Mouse (Mus musculus) lung, adult 2 months (tissue): ENCODE measurements around the gene Ifi204. TPM values are rescaled to one million over a fixed set of nuclear protein-coding genes. Genes with fewer than 3 reads are reported as not detected.
"Not testable (repeated sequence)": the region's sequence is repeated elsewhere in the genome, so short reads cannot be mapped to it uniquely, and the experiment has no call there.

Source experiments
- DNase-seq: peaks from one replicate; pipeline ENCODE4 v3.0.0; 2022
- H3K4me1 ChIP-seq: fragments of 200-500 bp; 2 replicates; pipeline ENCODE4 v1.6.1; 2011; ENCODE audit warnings: low read length; ENCODE audit not compliant: control insufficient read depth, insufficient read depth
- H3K4me3 ChIP-seq: fragments of 200-500 bp; replicated peaks from 2 replicates; pipeline ENCODE3; 2011; ENCODE audit warnings: low read depth, mild to moderate bottlenecking, control low read depth, low read length; ENCODE audit errors: extremely low read depth
- CTCF ChIP-seq: fragments of 200-500 bp; IDR thresholded peaks from 2 replicates; pipeline ENCODE4 v1.5.1; 2011; ENCODE audit warnings: mild to moderate bottlenecking, low read length, control low read depth; ENCODE audit not compliant: insufficient read depth
- POLR2A ChIP-seq: fragments of 200-500 bp; IDR thresholded peaks from 2 replicates; pipeline ENCODE4 v1.6.1; 2011; ENCODE audit warnings: low read depth, mild to moderate bottlenecking, control low read depth, low read length, borderline replicate concordance; ENCODE audit errors: extremely low read depth
- WGBS: fragments of 180-500 bp; shearing (Covaris S2); methylation state at CpG from one replicate; pipeline ENCODE4 v1.1.7; 2018; 5-methylcytosine and 5-hydroxymethylcytosine counted together
- polyA plus RNA-seq: library from polyadenylated mRNA; depleted of rRNA; stranded (reverse); fragments of >200 nt; gene quantifications from 2 replicates; pipeline ENCODE4 v1.2.3, GENCODE M21; 2012; rRNA removed

The Ifi204 gene
- polyA plus RNA-seq: 0.54 and 0.83 TPM in 2 replicates

DNA sequence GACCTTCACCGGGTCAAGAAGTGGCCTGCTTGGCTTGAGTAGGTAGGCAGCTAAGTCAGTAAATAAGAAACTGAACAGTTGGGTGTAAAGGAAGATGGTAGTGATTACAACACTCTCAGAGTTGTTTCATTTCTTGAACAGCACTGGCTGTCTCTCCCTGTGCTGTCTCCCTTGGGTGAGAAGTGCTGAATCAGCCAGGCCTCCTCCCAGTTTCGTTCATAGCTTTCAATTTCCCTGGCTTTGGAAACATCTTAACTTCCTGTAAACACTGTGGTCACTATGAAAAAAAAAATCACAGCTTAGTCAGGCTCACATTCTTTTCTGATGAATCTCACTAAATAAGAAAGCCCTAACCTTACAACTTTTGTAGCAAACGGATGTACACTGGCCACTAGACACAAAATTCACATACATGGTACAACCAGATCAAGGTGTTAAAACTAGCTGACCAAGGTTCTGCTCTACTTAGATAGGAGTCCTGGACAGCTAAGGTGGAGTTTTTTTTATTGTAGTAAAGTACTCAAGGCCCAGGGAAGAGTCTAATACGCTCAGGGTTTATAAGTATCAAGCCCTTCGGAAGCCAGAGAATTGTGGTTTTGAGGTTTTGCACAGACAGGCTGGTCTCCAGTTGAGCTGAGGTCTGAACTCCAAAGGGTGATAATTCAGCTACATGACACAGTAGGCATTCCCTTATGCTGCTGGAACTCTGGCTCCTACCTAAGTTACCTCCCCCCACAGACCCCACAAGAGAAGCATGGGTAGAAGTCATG, at the start of gene Ifi204:
Ifi204 (minus strand) TSS at position 96 of the 770 bp plus-strand sequence.
- 56% methylated on average over 5 of the region's 5 CpGs for WGBS
- not testable (repeated sequence) for DNase-seq, H3K4me3 ChIP-seq, H3K4me1 ChIP-seq

DNA sequence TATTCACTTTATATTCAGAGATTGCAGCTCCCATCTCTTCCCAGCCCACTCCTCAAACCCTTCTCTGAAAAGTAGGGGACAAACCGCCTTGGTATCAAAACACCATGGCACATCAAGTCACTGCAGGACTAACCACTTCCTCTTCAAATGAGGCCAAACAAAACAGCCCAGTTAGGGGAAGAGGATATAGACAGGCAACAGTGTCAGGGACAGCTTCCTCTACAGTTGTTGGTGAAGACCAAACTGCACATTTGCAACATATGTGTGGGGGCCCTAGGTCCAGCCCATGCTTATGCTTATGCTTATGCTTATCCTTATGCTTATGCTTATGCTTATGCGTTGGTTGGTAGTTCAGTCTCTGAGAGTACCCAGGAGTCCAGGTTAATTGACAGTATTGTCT, 42.6 kb upstream of the Ifi204 start:
- DNase-seq, H3K4me3 ChIP-seq: not testable (repeated sequence)
- 57% methylated on average over 2 of the region's 2 CpGs for WGBS

DNA sequence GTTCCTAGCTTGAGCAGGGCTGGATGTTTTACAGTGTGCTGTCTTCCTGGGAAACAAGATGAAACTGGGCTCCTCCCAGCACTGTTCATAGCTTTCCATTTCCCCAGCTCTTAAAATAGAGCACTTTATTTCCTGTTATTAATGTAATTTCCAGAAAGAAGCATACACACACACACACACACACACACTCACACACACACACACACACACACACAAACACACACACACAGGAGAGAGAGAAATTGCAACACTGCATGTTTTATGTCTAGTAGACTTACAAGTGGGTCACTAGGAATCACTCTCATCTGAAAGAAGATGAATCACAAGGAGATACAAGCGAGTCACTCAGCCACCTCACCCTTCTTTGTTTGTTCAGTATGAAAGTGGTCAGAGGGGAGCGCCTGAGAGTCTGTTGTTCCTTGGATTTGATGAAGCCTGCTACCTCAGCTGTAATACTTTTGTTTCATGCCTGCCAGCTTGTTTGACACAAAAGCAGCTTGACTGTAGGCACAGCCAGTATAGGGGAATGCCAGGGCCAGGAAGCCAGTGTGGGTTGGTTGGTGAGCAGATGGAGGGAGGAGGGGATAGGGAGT, 36.0 kb upstream of the Ifi204 start:
- not testable (repeated sequence) for DNase-seq, H3K4me3 ChIP-seq, H3K4me1 ChIP-seq
- WGBS: 43% methylated on average over 2 of the region's 2 CpGs

More for the DNA sequence above, 42.6 kb upstream of the Ifi204 start:
- not testable (repeated sequence) for H3K4me1 ChIP-seq

DNA sequence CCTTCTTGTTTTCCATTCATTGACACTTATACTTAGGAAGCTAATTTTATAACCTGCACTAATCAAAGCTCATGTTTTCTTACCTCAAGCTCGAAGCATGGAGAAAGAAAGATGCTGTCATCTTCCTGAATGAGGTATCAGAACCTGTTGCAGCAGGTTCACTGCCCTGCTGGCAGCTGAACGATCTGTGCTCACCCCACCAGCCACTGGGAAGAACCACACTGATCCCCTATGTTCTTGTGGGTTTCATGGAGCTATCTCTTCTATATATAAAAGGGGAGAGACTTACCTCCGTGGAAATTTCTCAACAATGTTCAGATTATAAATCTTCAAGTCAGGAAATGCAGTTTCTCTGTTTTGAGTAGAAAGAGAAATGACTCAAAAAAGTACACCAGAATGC, 35.5 kb upstream of the Ifi204 start:
- WGBS: 26% methylated on average over 3 of the region's 3 CpGs
- not testable (repeated sequence) for H3K4me3 ChIP-seq, H3K4me1 ChIP-seq, DNase-seq

DNA sequence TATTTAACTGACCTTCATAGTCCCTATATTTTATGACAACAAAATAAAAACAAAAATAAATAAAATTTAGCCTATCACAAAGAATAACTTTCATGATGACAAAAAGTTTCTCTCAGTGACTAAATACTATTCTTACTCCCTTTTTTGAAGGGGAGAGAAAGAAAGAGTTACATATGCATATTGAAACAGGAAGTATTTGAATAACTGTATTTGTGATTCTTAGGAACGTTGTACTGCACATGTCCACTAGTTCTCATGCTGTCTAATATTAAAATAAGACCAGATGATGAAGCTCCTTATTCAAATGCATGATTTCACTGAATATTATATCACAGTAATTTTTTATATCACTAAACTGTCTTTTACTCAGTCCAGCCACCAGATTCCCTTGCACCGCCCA, 35.0 kb upstream of the Ifi204 start:
- H3K4me3 ChIP-seq, DNase-seq: not testable (repeated sequence)
- WGBS: 55% methylated on average over 2 of the region's 2 CpGs

DNA sequence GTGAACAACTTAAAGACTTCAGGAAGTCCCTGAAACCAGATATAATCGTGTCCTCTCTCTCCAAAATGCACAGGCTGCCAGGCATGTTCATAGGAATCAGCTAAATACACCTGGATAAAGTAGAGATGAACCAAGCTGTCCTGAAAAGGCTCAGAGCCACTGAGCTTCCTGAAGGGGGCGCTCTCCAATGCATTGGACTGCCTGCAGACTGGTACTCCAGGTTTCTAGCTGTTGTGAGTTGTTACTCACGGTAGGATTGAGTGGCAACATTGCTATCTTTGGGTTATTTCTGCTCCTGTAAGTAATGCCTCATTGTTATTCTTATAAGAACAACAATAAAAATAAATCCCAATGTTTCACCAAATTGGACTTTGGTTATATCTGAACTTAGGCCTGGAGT, 6.7 kb upstream of the Ifi204 start:
- not testable (repeated sequence) for H3K4me1 ChIP-seq, H3K4me3 ChIP-seq, DNase-seq
- 47% methylated on average over 3 of the region's 3 CpGs for WGBS

More for the DNA sequence above, 35.0 kb upstream of the Ifi204 start:
- not testable (repeated sequence) for H3K4me1 ChIP-seq

DNA sequence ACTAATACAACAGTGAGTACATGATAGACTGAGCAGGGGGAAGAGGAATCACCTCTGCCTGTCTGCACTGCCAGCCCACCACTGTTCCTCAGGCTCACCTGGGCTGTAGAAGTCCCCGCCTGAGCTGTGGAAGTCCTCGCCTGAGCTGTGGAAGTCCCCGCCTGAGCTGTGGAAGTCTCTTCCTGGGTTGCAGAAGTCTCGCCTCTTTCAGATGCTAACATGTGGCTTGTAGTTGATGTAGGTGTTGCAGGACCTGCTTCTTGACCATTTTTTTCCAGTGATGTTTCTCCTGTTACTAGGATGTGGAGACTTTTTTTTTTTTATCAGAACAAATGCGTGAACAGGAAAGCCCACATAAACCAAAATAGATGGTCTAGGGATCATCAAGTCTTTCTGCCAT, 6.7 kb downstream of the Ifi204 start:
- not testable (repeated sequence) for DNase-seq, H3K4me1 ChIP-seq, H3K4me3 ChIP-seq
- 89% methylated on average over 5 of the region's 5 CpGs for WGBS

DNA sequence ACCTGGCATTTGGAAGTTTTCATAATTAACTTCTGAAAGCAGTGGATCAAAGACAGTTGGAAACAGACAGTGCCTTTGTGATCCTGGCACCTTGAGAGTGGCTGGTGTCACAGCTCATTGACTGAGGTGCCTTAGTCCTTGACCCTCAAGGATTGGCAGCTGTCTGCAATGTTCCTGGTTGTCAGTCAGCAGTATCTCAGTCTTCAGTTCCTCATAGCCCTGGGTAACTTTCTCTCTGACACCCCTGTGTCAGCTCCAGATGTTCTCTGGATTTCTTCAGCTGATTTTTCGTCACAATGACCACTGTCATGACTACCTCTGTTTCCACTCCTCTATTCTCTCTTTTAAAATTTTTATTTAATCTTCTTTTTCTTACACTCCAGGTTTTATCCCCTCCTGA, 24.5 kb downstream of the Ifi204 start:
- no peak overlapping the region for H3K4me3 ChIP-seq
- no peak for DNase-seq
- no peaks in the 10 kb centered on the region for H3K4me1 ChIP-seq
- TF ChIP-seq POLR2A (no peak), CTCF (no peak)
- 69% methylated on average over 1 of the region's 1 CpGs for WGBS

DNA sequence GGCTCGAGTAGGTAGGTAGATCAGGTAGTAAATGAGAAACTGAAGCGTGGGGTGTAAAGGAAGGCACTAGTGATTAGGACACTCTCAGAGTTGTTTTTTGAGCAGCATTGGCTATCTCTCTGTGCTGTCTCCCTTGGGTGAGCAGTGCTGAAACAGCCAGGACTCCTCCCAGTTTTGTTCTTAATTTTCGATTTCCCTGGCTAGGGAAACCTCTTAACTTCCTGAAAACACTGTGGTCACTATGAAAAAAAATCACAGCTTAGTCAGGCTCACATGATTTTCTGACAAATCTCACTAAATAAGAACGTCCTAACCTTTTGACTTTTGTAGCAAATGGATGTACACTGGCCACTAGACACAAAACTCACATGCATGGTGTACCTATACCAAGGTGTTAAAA, 25.1 kb downstream of the Ifi204 start, which contains the start of gene Ifi207:
Ifi207 (minus strand) TSS at position 92 of the 400 bp plus-strand sequence.
- Histone ChIP-seq H3K4me3 (peak within 1 kb of the TSS; percentile 38), H3K4me1 (no peaks in the 10 kb centered on the region)
- TF ChIP-seq CTCF (no peak), POLR2A (no peak)
- DNase-seq: no peak
- 44% methylated on average over 4 of the region's 4 CpGs for WGBS

DNA sequence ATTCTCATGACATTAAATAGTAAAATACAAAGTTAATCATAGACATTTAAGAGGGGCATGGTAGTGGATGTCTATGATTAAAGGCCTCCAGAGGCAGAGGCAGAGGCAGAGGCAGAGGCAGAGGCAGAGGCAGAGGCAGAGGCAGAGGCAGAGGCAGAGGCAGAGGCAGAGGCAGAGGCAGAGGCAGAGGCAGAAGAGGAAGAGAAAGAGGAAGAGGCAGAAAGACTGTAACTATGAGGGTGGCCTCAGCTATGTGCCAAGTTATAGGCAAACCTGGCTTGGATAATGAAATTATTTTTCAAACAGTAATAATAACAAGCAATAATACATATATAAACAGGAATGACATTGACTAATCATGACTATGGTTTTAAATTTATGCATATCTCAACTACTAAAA, 26.2 kb downstream of the Ifi204 start:
- TF ChIP-seq CTCF (no peak), POLR2A (no peak)
- no peaks in the 10 kb centered on the region for H3K4me1 ChIP-seq
- DNase-seq: no peak
- no peak overlapping the region for H3K4me3 ChIP-seq

DNA sequence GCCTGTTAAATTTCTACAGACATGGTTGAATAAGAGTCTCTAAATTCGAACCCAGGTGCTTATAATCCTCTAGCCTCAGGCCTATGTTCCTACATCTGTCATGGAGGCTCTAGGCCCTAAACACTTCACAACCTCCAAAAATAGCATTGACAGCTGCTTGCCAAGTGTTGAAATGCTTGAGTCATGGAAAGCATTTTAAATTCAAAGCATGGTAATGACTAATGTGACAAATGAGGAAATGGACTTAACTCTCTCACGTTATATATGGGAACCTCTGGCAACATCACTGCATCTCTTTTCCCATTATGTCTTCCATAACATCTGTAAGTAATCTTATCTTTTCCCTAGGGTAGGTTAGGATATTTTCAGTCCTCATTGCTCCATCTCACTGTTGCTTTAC, 29.8 kb downstream of the Ifi204 start:
- 53% methylated on average over 2 of the region's 2 CpGs for WGBS
- no peak for DNase-seq
- H3K4me1 ChIP-seq: no peaks in the 10 kb centered on the region
- TF ChIP-seq POLR2A: no peak
- TF ChIP-seq CTCF: no peak
- H3K4me3 ChIP-seq: no peak overlapping the region

DNA sequence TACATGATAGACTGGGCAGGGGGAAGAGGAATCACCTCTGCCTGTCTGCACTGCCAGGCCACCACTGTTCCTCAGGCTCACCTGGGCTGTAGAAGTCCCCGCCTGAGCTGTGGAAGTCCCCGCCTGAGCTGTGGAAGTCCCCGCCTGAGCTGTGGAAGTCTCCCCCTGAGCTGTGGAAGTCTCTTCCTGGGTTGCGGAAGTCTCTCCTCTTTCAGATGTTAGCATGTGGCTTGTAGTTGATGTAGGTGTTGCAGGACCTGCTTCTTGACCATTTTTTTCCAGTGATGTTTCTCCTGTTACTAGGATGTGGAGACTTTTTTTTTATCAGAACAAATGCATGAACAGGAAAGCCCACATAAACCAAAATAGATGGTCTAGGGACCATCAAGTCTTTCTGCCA, 31.7 kb downstream of the Ifi204 start:
- not testable (repeated sequence) for DNase-seq, H3K4me3 ChIP-seq, H3K4me1 ChIP-seq
- 89% methylated on average over 4 of the region's 4 CpGs for WGBS
